Mouse (Mus musculus) forebrain, embryonic 13.5 days (tissue): ENCODE measurements around the gene 6030458C11Rik. TPM values are rescaled to one million over a fixed set of nuclear protein-coding genes. Genes with fewer than 3 reads are reported as not detected.

Source experiments
- ATAC-seq: fragments of 200-750 bp; cut with Nextera tagmentation; 2 replicates; pipeline ENCODE4 v1.8.0; 2017
- H3K27ac ChIP-seq: fragments of 300-500 bp; sonication (generic); 2 replicates; pipeline ENCODE4 v1.5.1; 2015; ENCODE audit warnings: inconsistent platforms, mild to moderate bottlenecking, moderate library complexity
- H3K27me3 ChIP-seq: fragments of 300-500 bp; sonication (generic); 2 replicates; pipeline ENCODE4 v1.6.1; 2015; ENCODE audit warnings: mild to moderate bottlenecking, inconsistent platforms
- H3K36me3 ChIP-seq: fragments of 300-500 bp; sonication (generic); 2 replicates; pipeline ENCODE4 v1.6.1; 2015; ENCODE audit warnings: mild to moderate bottlenecking, inconsistent platforms; ENCODE audit not compliant: poor library complexity, severe bottlenecking
- H3K4me1 ChIP-seq: fragments of 300-500 bp; sonication (generic); 2 replicates; pipeline ENCODE4 v1.6.1; 2015; ENCODE audit warnings: inconsistent platforms
- H3K4me2 ChIP-seq: fragments of 300-500 bp; sonication (generic); 2 replicates; pipeline ENCODE4 v1.6.1; 2015; ENCODE audit warnings: inconsistent platforms, mild to moderate bottlenecking, moderate library complexity
- H3K4me3 ChIP-seq: fragments of 300-500 bp; sonication (generic); 2 replicates; pipeline ENCODE4 v1.5.1; 2015; ENCODE audit warnings: mild to moderate bottlenecking, inconsistent platforms
- H3K9ac ChIP-seq: fragments of 300-500 bp; sonication (generic); 2 replicates; pipeline ENCODE4 v1.6.1; 2015; ENCODE audit warnings: mild to moderate bottlenecking, inconsistent platforms
- H3K9me3 ChIP-seq: fragments of 300-500 bp; sonication (generic); replicated peaks from 2 replicates; pipeline ENCODE4 v1.6.1; 2016; ENCODE audit warnings: inconsistent platforms
- WGBS: fragments of 180-500 bp; shearing (Covaris S2); methylation state at CpG from one replicate; pipeline ENCODE4 v1.1.7; 2015; 5-methylcytosine and 5-hydroxymethylcytosine counted together
- polyA plus RNA-seq: library from polyadenylated mRNA; unstranded; fragments of >200 nt; fragmentation: Nextera tagmentation; extraction: Ambion mirVana; gene quantifications from 2 replicates; pipeline ENCODE4 v1.2.1, GENCODE M21; 2015

6030458C11Rik gene
- 36.6 and 36.8 TPM in 2 replicates for polyA plus RNA-seq

- under 1% methylated on average over 67 of the region's 67 CpGs for WGBS
- Histone ChIP-seq H3K9me3 (no peaks in the 10 kb centered on the region), H3K27me3 (no peaks in the 10 kb centered on the region), H3K4me3 (peak within 1 kb of the TSS; percentile 88), H3K27ac (peak within 1 kb of the TSS; percentile 71), H3K4me1 (peaks cover 26% of the 10 kb centered on the region), H3K36me3 (peaks cover 53% of the 10 kb centered on the region), H3K9ac (peak within 1 kb of the TSS; percentile 90), H3K4me2 (peak within 1 kb of the TSS; percentile 73)
- ATAC-seq = peak; percentile 100
Observed at GRCm38 (mm10) chr15:12824197-12824952, at the start of gene 6030458C11Rik, which contains the start of gene Drosha. TSS of gene 6030458C11Rik (minus strand) at chr15:12824649. TSS of gene Drosha (plus strand) at chr15:12824815.

GRCm38 (mm10) chr15:12867269-12867668 is 42.8 kb upstream of the 6030458C11Rik start:
- Histone ChIP-seq H3K4me1 (peaks cover 4% of the 10 kb centered on the region; the same call in 1 of the 2 replicates), H3K9ac (no peak overlapping the region), H3K4me3 (no peak overlapping the region), H3K36me3 (peaks cover 68% of the 10 kb centered on the region), H3K4me2 (no peak overlapping the region), H3K27ac (no peak overlapping the region), H3K27me3 (no peaks in the 10 kb centered on the region), H3K9me3 (no peaks in the 10 kb centered on the region)
- no peak for ATAC-seq
- WGBS = 81% methylated on average over 8 of the region's 8 CpGs

- no peak overlapping the region for H3K9ac ChIP-seq
- WGBS = 85% methylated on average over 7 of the region's 7 CpGs
Observed at GRCm38 (mm10) chr15:12865595-12866314, 41.3 kb upstream of the 6030458C11Rik start.

DNA sequence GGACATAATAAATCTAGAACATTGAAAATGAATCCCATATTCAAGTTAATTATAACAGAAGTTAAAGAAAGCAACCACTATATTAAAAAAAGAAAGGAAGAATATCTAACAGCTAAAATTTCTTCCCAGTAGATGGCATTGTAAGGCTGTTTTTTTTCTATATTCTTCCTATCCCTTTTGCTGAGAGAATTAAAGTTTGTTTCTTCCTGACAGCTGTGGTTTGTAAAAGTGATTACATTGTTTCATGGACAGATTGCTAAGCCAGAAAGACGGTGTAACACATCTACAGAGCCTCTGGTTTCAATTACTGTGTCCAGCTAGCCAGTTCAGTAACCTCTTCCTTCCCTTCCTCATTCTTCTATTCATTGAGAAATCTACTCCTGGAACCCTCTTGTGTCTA is 39.2 kb upstream of the 6030458C11Rik start:
- peaks cover 84% of the 10 kb centered on the region for H3K36me3 ChIP-seq
- no peak for ATAC-seq

More at GRCm38 (mm10) chr15:12865595-12866314, 41.3 kb upstream of the 6030458C11Rik start:
- Histone ChIP-seq H3K9me3 (no peaks in the 10 kb centered on the region), H3K36me3 (peaks cover 73% of the 10 kb centered on the region), H3K4me1 (peaks cover 4% of the 10 kb centered on the region; the same call in 1 of the 2 replicates), H3K27me3 (no peaks in the 10 kb centered on the region), H3K4me2 (no peak overlapping the region), H3K27ac (no peak overlapping the region), H3K4me3 (no peak overlapping the region)
- no peak for ATAC-seq

GRCm38 (mm10) chr15:12862061-12862460 is 37.6 kb upstream of the 6030458C11Rik start:
- H3K27ac ChIP-seq = no peak overlapping the region
- H3K4me1 ChIP-seq = no peaks in the 10 kb centered on the region
- no peaks in the 10 kb centered on the region for H3K9me3 ChIP-seq
- no peak for ATAC-seq
- H3K36me3 ChIP-seq = peaks cover 85% of the 10 kb centered on the region
- 90% methylated on average over 3 of the region's 3 CpGs for WGBS
- H3K4me2 ChIP-seq = no peak overlapping the region
- no peak overlapping the region for H3K9ac ChIP-seq
- no peak overlapping the region for H3K4me3 ChIP-seq
- H3K27me3 ChIP-seq = no peaks in the 10 kb centered on the region

More for the DNA sequence above, 39.2 kb upstream of the 6030458C11Rik start:
- H3K27me3 ChIP-seq = no peaks in the 10 kb centered on the region
- 71% methylated on average over 1 of the region's 1 CpGs for WGBS
- no peak overlapping the region for H3K4me2 ChIP-seq
- no peaks in the 10 kb centered on the region for H3K9me3 ChIP-seq
- H3K4me1 ChIP-seq = peaks cover 3% of the 10 kb centered on the region; the same call in 1 of the 2 replicates
- H3K9ac ChIP-seq = no peak overlapping the region
- no peak overlapping the region for H3K27ac ChIP-seq
- no peak overlapping the region for H3K4me3 ChIP-seq

GRCm38 (mm10) chr15:12858645-12859044 is 34.2 kb upstream of the 6030458C11Rik start:
- Histone ChIP-seq H3K4me1 (no peaks in the 10 kb centered on the region), H3K4me3 (no peak overlapping the region), H3K9ac (no peak overlapping the region), H3K9me3 (no peaks in the 10 kb centered on the region), H3K27me3 (no peaks in the 10 kb centered on the region), H3K4me2 (no peak overlapping the region), H3K27ac (no peak overlapping the region), H3K36me3 (peaks cover 93% of the 10 kb centered on the region)
- ATAC-seq = no peak
- WGBS = 94% methylated on average over 3 of the region's 3 CpGs

DNA sequence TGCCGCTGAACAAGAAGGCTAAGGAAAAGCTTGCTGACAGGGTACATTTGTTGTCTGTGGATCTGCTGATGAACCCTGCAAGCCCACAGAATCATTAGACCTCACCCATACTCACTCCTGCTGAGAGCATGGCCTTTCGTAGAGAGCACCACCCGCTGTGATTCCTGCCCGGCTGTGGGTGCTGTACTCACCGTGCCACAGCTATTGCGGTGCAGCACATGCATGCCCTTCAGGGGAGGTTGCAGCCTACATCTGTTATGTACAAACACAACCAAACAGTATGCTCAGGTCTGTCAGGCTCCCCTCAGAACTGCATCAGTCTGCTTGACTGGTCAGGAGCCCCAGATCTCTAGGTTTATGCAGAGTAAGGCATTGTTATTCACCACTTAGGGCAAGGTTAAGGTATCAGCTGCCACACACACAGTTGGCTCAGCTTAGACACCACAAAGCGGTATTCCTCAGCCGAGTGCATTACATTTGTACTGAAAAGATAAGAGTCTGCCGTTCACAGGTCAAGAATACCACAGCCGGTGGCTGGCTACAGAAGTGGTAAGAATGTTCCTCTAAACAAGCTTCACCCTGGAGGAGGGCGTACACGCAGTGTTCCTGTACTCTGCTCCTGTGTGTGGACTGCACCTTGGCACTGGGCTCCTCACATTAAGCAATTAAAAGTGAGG is 33.5 kb upstream of the 6030458C11Rik start:
- no peak overlapping the region for H3K27ac ChIP-seq
- peaks cover 96% of the 10 kb centered on the region for H3K36me3 ChIP-seq
- H3K9ac ChIP-seq = no peak overlapping the region
- no peaks in the 10 kb centered on the region for H3K4me1 ChIP-seq
- H3K9me3 ChIP-seq = no peaks in the 10 kb centered on the region
- no peaks in the 10 kb centered on the region for H3K27me3 ChIP-seq
- no peak overlapping the region for H3K4me2 ChIP-seq
- H3K4me3 ChIP-seq = no peak overlapping the region
- no peak for ATAC-seq
- WGBS = 94% methylated on average over 12 of the region's 12 CpGs

- Histone ChIP-seq H3K4me1 (no peaks in the 10 kb centered on the region), H3K9ac (no peak overlapping the region), H3K4me2 (no peak overlapping the region), H3K27ac (no peak overlapping the region), H3K27me3 (no peaks in the 10 kb centered on the region), H3K9me3 (no peaks in the 10 kb centered on the region), H3K36me3 (peaks cover 97% of the 10 kb centered on the region), H3K4me3 (no peak overlapping the region)
- WGBS = 94% methylated on average over 6 of the region's 6 CpGs
- ATAC-seq = no peak
Observed at GRCm38 (mm10) chr15:12856780-12857179, 32.3 kb upstream of the 6030458C11Rik start.

- ATAC-seq = no peak
- 93% methylated on average over 8 of the region's 8 CpGs for WGBS
- H3K4me2 ChIP-seq = no peak overlapping the region
- peaks cover 94% of the 10 kb centered on the region for H3K36me3 ChIP-seq
- H3K4me3 ChIP-seq = no peak overlapping the region
- H3K27ac ChIP-seq = no peak overlapping the region
- H3K9me3 ChIP-seq = no peaks in the 10 kb centered on the region
- no peaks in the 10 kb centered on the region for H3K27me3 ChIP-seq
- no peak overlapping the region for H3K9ac ChIP-seq
- no peaks in the 10 kb centered on the region for H3K4me1 ChIP-seq
Observed at GRCm38 (mm10) chr15:12853471-12853870, 29.0 kb upstream of the 6030458C11Rik start.

- Histone ChIP-seq H3K4me1 (no peaks in the 10 kb centered on the region), H3K9ac (no peak overlapping the region), H3K36me3 (peaks cover 96% of the 10 kb centered on the region), H3K27ac (no peak overlapping the region), H3K9me3 (no peaks in the 10 kb centered on the region), H3K4me3 (no peak overlapping the region), H3K4me2 (no peak overlapping the region), H3K27me3 (no peaks in the 10 kb centered on the region)
- 93% methylated on average over 4 of the region's 4 CpGs for WGBS
- no peak for ATAC-seq
Observed at GRCm38 (mm10) chr15:12849373-12849772, 24.9 kb upstream of the 6030458C11Rik start.

DNA sequence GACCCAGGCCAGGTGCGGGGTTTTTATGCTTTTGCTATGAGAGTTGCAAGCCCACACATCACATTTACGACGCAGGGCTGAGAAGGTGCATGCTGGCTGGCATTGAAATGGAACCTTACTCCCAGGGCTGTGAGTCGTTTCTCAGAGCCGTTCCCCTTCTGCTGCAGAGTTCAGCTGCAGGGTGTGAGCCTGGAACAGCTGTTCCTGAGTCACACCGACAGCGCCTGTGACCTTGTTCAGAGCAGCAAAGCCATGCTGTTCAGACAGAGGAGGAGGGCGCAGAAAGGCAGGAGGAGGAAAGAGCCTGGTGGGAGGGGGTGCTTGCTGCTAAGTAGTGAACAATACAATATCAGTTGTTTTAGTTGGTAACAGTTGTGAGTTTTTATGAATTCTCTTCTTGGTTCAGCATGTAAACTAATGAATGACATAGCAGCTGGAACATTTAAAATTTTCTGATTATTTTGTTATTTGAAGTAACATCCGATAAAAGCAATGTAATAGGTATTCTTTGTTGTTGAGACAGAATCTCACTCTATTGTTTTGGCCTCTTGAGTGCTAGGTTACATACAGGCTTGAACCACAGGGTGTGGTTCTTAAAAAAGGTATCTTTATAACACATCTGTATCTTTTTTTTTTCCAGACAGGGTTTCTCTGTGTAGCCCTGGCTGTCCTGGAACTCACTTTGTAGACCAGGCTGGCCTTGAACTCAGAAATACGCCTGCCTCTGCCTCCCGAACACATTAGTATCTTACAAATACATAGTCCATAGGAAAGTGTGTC is 23.9 kb upstream of the 6030458C11Rik start:
- Histone ChIP-seq H3K4me2 (no peak overlapping the region), H3K4me3 (no peak overlapping the region), H3K27ac (no peak overlapping the region), H3K27me3 (no peaks in the 10 kb centered on the region), H3K36me3 (peaks cover 96% of the 10 kb centered on the region), H3K9ac (no peak overlapping the region), H3K9me3 (no peaks in the 10 kb centered on the region), H3K4me1 (no peaks in the 10 kb centered on the region)
- ATAC-seq = no peak
- WGBS = 91% methylated on average over 11 of the region's 11 CpGs
